Mouse (Mus musculus): Measurements from ENCODE around the gene Tbc1d5. TPM values are rescaled to one million over a fixed set of nuclear protein-coding genes. Genes with fewer than 3 reads are reported as not detected.

The Tbc1d5 gene
- total and polyA plus RNA-seq, 3 experiments, result 6.6 to 13.9 (median 7.7) TPM

GRCm38 (mm10) chr17:50981933-50982332 lies 197.2 kb downstream of the Tbc1d5 start:
- H3K4me1 ChIP-seq (ENCODE audit: control insufficient read depth in 1 of 2, insufficient read depth in 2 of 2), result no peaks in the 10 kb centered on the region
- peaks cover 0 to 4% of the 10 kb centered on the region in 2 experiments for H3K36me3 ChIP-seq (replicated peaks in 1 of 2; ENCODE audit: control insufficient read depth in 1 of 2, insufficient read depth in 1 of 2, low read length in 1 of 2)
- no peak overlapping the region for H3K27ac ChIP-seq (ENCODE audit: insufficient read depth, low read depth)
- in situ Hi-C loops (cut with MboI; ENCODE audit: low pct_ligation_motif_present, low pct_unique_long_range_greater_than_20kb, low sequenced_read_pairs), result loop anchor here (25.0 kb wide), 1 partner anchor 305 kb away; no protein-coding TSS in a partner anchor
- no peaks in the 10 kb centered on the region for H3K27me3 ChIP-seq (replicated peaks)
- no peak overlapping the region for H3K4me2 ChIP-seq (ENCODE audit: insufficient read depth, low read depth, poor library complexity, severe bottlenecking)
- H3K9me3 ChIP-seq (replicated peaks; ENCODE audit: low read length), result no peaks in the 10 kb centered on the region
- TF ChIP-seq RCOR1 (conservative IDR thresholded peaks at IDR 0.05; ENCODE audit: low read depth, low read length) (no peak), MYC (IDR thresholded peaks at IDR 0.05; ENCODE audit: low read depth, low read length) (no peak), TCF12 (IDR thresholded peaks at IDR 0.05; ENCODE audit: low read depth, low read length) (no peak), IRF4 (IDR thresholded peaks at IDR 0.05; ENCODE audit: low read depth, low read length) (no peak), RAD21 (IDR thresholded peaks at IDR 0.05; ENCODE audit: low read depth, low read length) (no peak), MXI1 (IDR thresholded peaks at IDR 0.05; ENCODE audit: low read depth, low read length) (no peak), SMC3 (IDR thresholded peaks at IDR 0.05; ENCODE audit: low read depth, low read length) (no peak), MAZ (IDR thresholded peaks at IDR 0.05; ENCODE audit: low read depth, low read length) (no peak), GABPA (IDR thresholded peaks at IDR 0.05; ENCODE audit: insufficient replicate concordance, low read depth, low read length) (no peak), CHD1 (IDR thresholded peaks at IDR 0.05; ENCODE audit: low read depth, low read length) (no peak), CTCF (conservative IDR thresholded peaks at IDR 0.05 in 1 of 2, IDR thresholded peaks at IDR 0.05 in 1 of 2; ENCODE audit: low read depth in 2 of 2, low read length in 2 of 2) (no peak), MAFK (IDR thresholded peaks at IDR 0.05; ENCODE audit: insufficient replicate concordance, low read length) (no peak), JUN (IDR thresholded peaks at IDR 0.05; ENCODE audit: insufficient read depth, low read depth, low read length) (no peak), EP300 (IDR thresholded peaks at IDR 0.05; ENCODE audit: low read length) (no peak)
- no peaks in the 10 kb centered on the region for H3K79me2 ChIP-seq (replicated peaks; ENCODE audit: control insufficient read depth, extremely low read depth, insufficient read depth, poor library complexity, severe bottlenecking)
- H3K4me3 ChIP-seq (replicated peaks in 1 of 3; ENCODE audit: low read depth in 2 of 3, low read length in 2 of 3, poor library complexity in 1 of 3), result no peak overlapping the region
- H3K9ac ChIP-seq (ENCODE audit: insufficient read depth, low read depth), result no peak overlapping the region
- dilution Hi-C loops (cut with MboI; ENCODE audit: extremely low pct_ligation_motif_present, extremely low pct_unique_long_range_greater_than_20kb, low sequenced_read_pairs), result no loop called here
- no peak for DNase-seq (ENCODE audit: extremely low read depth)

- peak; percentile 8 for DNase-seq (ENCODE audit: extremely low read depth)
- Histone ChIP-seq H3K36me3 (replicated peaks in 1 of 2; ENCODE audit: control insufficient read depth in 1 of 2, insufficient read depth in 1 of 2, low read length in 1 of 2) (no peaks in the 10 kb centered on the region), H3K27me3 (replicated peaks) (no peaks in the 10 kb centered on the region), H3K9me3 (replicated peaks; ENCODE audit: low read length) (no peaks in the 10 kb centered on the region), H3K4me2 (ENCODE audit: insufficient read depth, low read depth, poor library complexity, severe bottlenecking) (no peak overlapping the region), H3K27ac (ENCODE audit: insufficient read depth, low read depth) (no peak overlapping the region), H3K79me2 (replicated peaks; ENCODE audit: control insufficient read depth, extremely low read depth, insufficient read depth, poor library complexity, severe bottlenecking) (no peaks in the 10 kb centered on the region), H3K9ac (ENCODE audit: insufficient read depth, low read depth) (no peak overlapping the region), H3K4me3 (replicated peaks in 1 of 3; ENCODE audit: low read depth in 2 of 3, low read length in 2 of 3, poor library complexity in 1 of 3) (no peak overlapping the region), H3K4me1 (ENCODE audit: control insufficient read depth in 1 of 2, insufficient read depth in 2 of 2) (no peaks in the 10 kb centered on the region)
- in situ Hi-C loops (cut with MboI; ENCODE audit: low pct_ligation_motif_present, low pct_unique_long_range_greater_than_20kb, low sequenced_read_pairs) (no loop called here), dilution Hi-C loops (cut with MboI; ENCODE audit: extremely low pct_ligation_motif_present, extremely low pct_unique_long_range_greater_than_20kb, low sequenced_read_pairs) (no loop called here)
- TF ChIP-seq SMC3 (IDR thresholded peaks at IDR 0.05; ENCODE audit: low read depth, low read length) (peak; percentile 51), JUND (conservative IDR thresholded peaks at IDR 0.05; ENCODE audit: low read depth, low read length) (no peak), RAD21 (IDR thresholded peaks at IDR 0.05; ENCODE audit: low read depth, low read length) (peak; percentile 65), CTCF (conservative IDR thresholded peaks at IDR 0.05 in 1 of 2, IDR thresholded peaks at IDR 0.05 in 1 of 2; ENCODE audit: low read depth in 2 of 2, low read length in 2 of 2) (peak in 1 of 2 experiments; percentile 61; a peak in 2 of 4 replicates)
Measured at GRCm38 (mm10) chr17:50972142-50972541, 207.0 kb downstream of the Tbc1d5 start.
